8 mouse cellular contexts compared by ENCODE assay signal in genomic region chr10:93672646-93673479, GRCm38 (mm10). TPM values are rescaled to one million over a fixed set of nuclear protein-coding genes. Genes with fewer than 3 reads are reported as not detected.
DNase-seq lines count a peak whose midpoint lies in the region; ATAC-seq lines count a peak whose summit lies in the region.

No protein-coding gene starts in this region.

- peak overlapping the region; percentile 20 for H3K4me2 ChIP-seq in intestine, embryonic 16.5 days (ENCODE audit: low read depth, low read length)
- H3K4me2 ChIP-seq in hindbrain, embryonic 16.5 days (ENCODE audit: low read length), result no peak overlapping the region
- no peak overlapping the region for H3K4me2 ChIP-seq in midbrain, embryonic 15.5 days

- DNase-seq in adrenal gland, postnatal 14 days, result peak; percentile 11
- DNase-seq in adrenal gland, postnatal 25 days, result no peak
- peak; percentile 22 to 24 for DNase-seq in frontal cortex, postnatal 25 days (ENCODE audit: low spot score in 2 of 2)
- no peak for DNase-seq in thymus, postnatal 25 days

- H3K27me3 ChIP-seq in intestine, embryonic 16.5 days (replicated peaks; ENCODE audit: control insufficient read depth, insufficient read depth, low read length), result no peaks in the 10 kb centered on the region
- H3K27me3 ChIP-seq in hindbrain, embryonic 16.5 days (replicated peaks; ENCODE audit: control insufficient read depth, insufficient read depth, low read length), result no peaks in the 10 kb centered on the region
- H3K27me3 ChIP-seq in midbrain, embryonic 15.5 days (replicated peaks), result no peaks in the 10 kb centered on the region

- no peak overlapping the region for H3K9ac ChIP-seq in intestine, embryonic 16.5 days (ENCODE audit: low read depth, low read length)
- no peak overlapping the region for H3K9ac ChIP-seq in hindbrain, embryonic 16.5 days (ENCODE audit: low read depth, low read length)
- H3K9ac ChIP-seq in midbrain, embryonic 15.5 days, result no peak overlapping the region

- H3K36me3 ChIP-seq in intestine, embryonic 16.5 days (ENCODE audit: control insufficient read depth, insufficient read depth, low read length), result no peaks in the 10 kb centered on the region
- no peaks in the 10 kb centered on the region for H3K36me3 ChIP-seq in hindbrain, embryonic 16.5 days (ENCODE audit: control insufficient read depth, insufficient read depth, low read length)
- H3K36me3 ChIP-seq in midbrain, embryonic 15.5 days (replicated peaks), result no peaks in the 10 kb centered on the region

- peak; percentile 65 for ATAC-seq in intestine, embryonic 16.5 days
- ATAC-seq in megakaryocyte progenitor cell, adult 5-6 weeks (replicated peaks; ENCODE audit: poor library complexity), result peak; percentile 64
- ATAC-seq in hindbrain, embryonic 16.5 days, result no peak
- no peak for ATAC-seq in midbrain, embryonic 15.5 days (replicated peaks)

- WGBS in intestine, embryonic 16.5 days, result 59% methylated on average over 22 of the region's 22 CpGs
- WGBS in hindbrain, embryonic 16.5 days, result 84% methylated on average over 22 of the region's 22 CpGs
- WGBS in midbrain, embryonic 15.5 days, result 85% methylated on average over 22 of the region's 22 CpGs

- peak overlapping the region; percentile 2; the same call in 1 of the 2 replicates for H3K4me3 ChIP-seq in intestine, embryonic 16.5 days (ENCODE audit: low read length)
- no peak overlapping the region for H3K4me3 ChIP-seq in hindbrain, embryonic 16.5 days (ENCODE audit: low read length)
- no peak overlapping the region for H3K4me3 ChIP-seq in midbrain, embryonic 15.5 days

- H3K9me3 ChIP-seq in intestine, embryonic 16.5 days (ENCODE audit: control insufficient read depth, low read length), result no peaks in the 10 kb centered on the region
- no peaks in the 10 kb centered on the region for H3K9me3 ChIP-seq in hindbrain, embryonic 16.5 days (ENCODE audit: control insufficient read depth, low read length)
- H3K9me3 ChIP-seq in midbrain, embryonic 15.5 days, result no peaks in the 10 kb centered on the region

- peaks cover 6% of the 10 kb centered on the region; the same call in 1 of the 2 replicates for H3K4me1 ChIP-seq in intestine, embryonic 16.5 days (ENCODE audit: control insufficient read depth, insufficient read depth, low read length)
- H3K4me1 ChIP-seq in hindbrain, embryonic 16.5 days (ENCODE audit: control insufficient read depth, insufficient read depth, low read depth, low read length), result no peaks in the 10 kb centered on the region
- H3K4me1 ChIP-seq in midbrain, embryonic 15.5 days, result no peaks in the 10 kb centered on the region

- H3K27ac ChIP-seq in intestine, embryonic 16.5 days (ENCODE audit: low read length), result no peak overlapping the region
- no peak overlapping the region for H3K27ac ChIP-seq in hindbrain, embryonic 16.5 days (ENCODE audit: low read depth, low read length)
- no peak overlapping the region for H3K27ac ChIP-seq in midbrain, embryonic 15.5 days

RNA-seq across cellular contexts. Expression of gene Ntn4, which starts 32.4 kb away (rescaled TPM):
- total RNA-seq in adrenal gland, postnatal 14 days (2021), result 11.8 and 12.1 TPM in 2 replicates
- total RNA-seq in adrenal gland, postnatal 25 days (2021), result 12.8 and 13.2 TPM in 2 replicates
- 0.22 and 0.23 TPM in 2 replicates for polyA plus RNA-seq in intestine, embryonic 16.5 days (2015; fragmentation: Nextera tagmentation; extraction: Ambion mirVana)
- 1.2 TPM in 2 replicates for total RNA-seq in megakaryocyte progenitor cell, adult 5-6 weeks (2015)
- 0.74 and 1.1 TPM in 2 replicates for total RNA-seq in megakaryocyte progenitor cell, adult 5-6 weeks (2017)
- polyA plus RNA-seq in hindbrain, embryonic 16.5 days (2015; fragmentation: Nextera tagmentation; extraction: Ambion mirVana), result 0.81 and 1.4 TPM in 2 replicates
- polyA plus RNA-seq in midbrain, embryonic 15.5 days (2015; fragmentation: Nextera tagmentation; extraction: Ambion mirVana), result 1.2 and 1.8 TPM in 2 replicates

Comparison
In these comparisons a context has a peak if more than half of its experiments do, and no peak if none do; other contexts are left out.
1. DNase-seq: peak in adrenal gland, postnatal 14 days (single experiment) and frontal cortex, postnatal 25 days (2 of 2); none in adrenal gland, postnatal 25 days (single experiment) and thymus, postnatal 25 days (single experiment).
2. ATAC-seq: peak in intestine, embryonic 16.5 days (single experiment) and megakaryocyte progenitor cell, adult 5-6 weeks (single experiment); none in hindbrain, embryonic 16.5 days (single experiment) and midbrain, embryonic 15.5 days (single experiment).